Comparison of ENCODE assay signal across 8 mouse cellular contexts in the genomic region with DNA sequence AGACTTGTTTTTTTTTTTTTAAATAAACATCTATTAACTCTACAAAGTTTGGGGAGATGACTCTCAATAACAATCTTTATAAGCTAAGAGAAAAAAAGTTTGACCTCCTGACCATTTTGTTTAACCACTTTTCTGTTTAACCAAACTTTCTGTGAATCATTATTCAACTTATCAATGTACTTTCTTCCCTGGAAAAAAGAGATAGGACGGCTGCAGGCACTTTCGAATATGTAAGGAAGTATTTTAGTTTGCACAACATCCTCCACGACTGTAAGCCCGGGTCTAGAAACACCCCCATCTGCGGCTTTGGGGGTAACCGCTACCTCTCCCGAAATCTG. TPM values are rescaled to one million over a fixed set of nuclear protein-coding genes. Genes with fewer than 3 reads are reported as not detected.
A peak's percentile ranks its signal among the peaks of the same experiment; 100 is the strongest.
DNase-seq lines count a peak whose midpoint lies in the region; ATAC-seq and TF ChIP-seq lines count a peak whose summit lies in the region.

No protein-coding gene starts in this region.

- no peak for TF ChIP-seq CTCF in spleen, adult 2 months (IDR thresholded peaks at IDR 0.05; ENCODE audit: extremely low read depth, insufficient read depth, insufficient read length, insufficient replicate concordance)

- no peak overlapping the region for H3K27ac ChIP-seq in spleen, adult 2 months (ENCODE audit: insufficient read depth, low read length)
- peak overlapping the region; percentile 76; the same call in 1 of the 2 replicates for H3K27ac ChIP-seq in limb, embryonic 13.5 days
- peak overlapping the region; percentile 82; the same call in 1 of the 2 replicates for H3K27ac ChIP-seq in stomach, embryonic 15.5 days

- no peak for TF ChIP-seq POLR2A in spleen, adult 2 months (IDR thresholded peaks at IDR 0.05; ENCODE audit: low read depth, low read length)

- DNase-seq in spleen, adult 2 months (ENCODE audit: low read depth in 1 of 2, low spot score in 2 of 2), result no peak
- DNase-seq in spleen, adult 18-20 months, result no peak
- DNase-seq in embryo, embryonic 10.5 days (ENCODE audit: low spot score), result no peak
- no peak for DNase-seq in urinary bladder, adult 18-20 months (ENCODE audit: low spot score in 2 of 2)

- peaks cover 4% of the 10 kb centered on the region; the same call in 1 of the 2 replicates for H3K9me3 ChIP-seq in erythroblast, embryonic 14.5 days (ENCODE audit: control insufficient read depth, low read length)
- no peaks in the 10 kb centered on the region for H3K9me3 ChIP-seq in limb, embryonic 13.5 days
- H3K9me3 ChIP-seq in stomach, embryonic 15.5 days, result no peaks in the 10 kb centered on the region

- H3K4me1 ChIP-seq in erythroblast, embryonic 14.5 days (ENCODE audit: control insufficient read depth), result peaks cover 11% of the 10 kb centered on the region
- no peaks in the 10 kb centered on the region for H3K4me1 ChIP-seq in spleen, adult 2 months (ENCODE audit: control insufficient read depth, insufficient read depth, insufficient read length)
- H3K4me1 ChIP-seq in limb, embryonic 13.5 days, result no peaks in the 10 kb centered on the region
- H3K4me1 ChIP-seq in stomach, embryonic 15.5 days, result no peaks in the 10 kb centered on the region

- H3K36me3 ChIP-seq in erythroblast, embryonic 14.5 days (ENCODE audit: control insufficient read depth), result peaks cover 12% of the 10 kb centered on the region
- no peaks in the 10 kb centered on the region for H3K36me3 ChIP-seq in spleen, adult 2 months (ENCODE audit: control insufficient read depth, insufficient read depth, low read length)
- peaks cover 5% of the 10 kb centered on the region; the same call in 1 of the 2 replicates for H3K36me3 ChIP-seq in limb, embryonic 13.5 days
- H3K36me3 ChIP-seq in stomach, embryonic 15.5 days, result no peaks in the 10 kb centered on the region

- H3K9ac ChIP-seq in limb, embryonic 13.5 days, result peak overlapping the region; percentile 71
- H3K9ac ChIP-seq in stomach, embryonic 15.5 days, result 0 out of 2 replicates have a peak overlapping the region, but pooled peaks have one; percentile 16

- H3K4me2 ChIP-seq in limb, embryonic 13.5 days (replicated peaks), result peak overlapping the region; percentile 55
- peak overlapping the region; percentile 42 for H3K4me2 ChIP-seq in stomach, embryonic 15.5 days

- ATAC-seq in erythroblast, adult 5-6 weeks (replicated peaks; ENCODE audit: low FRiP score, poor library complexity, severe bottlenecking), result no peak
- ATAC-seq in limb, embryonic 13.5 days (ENCODE audit: low FRiP score, low read depth), result no peak
- no peak for ATAC-seq in stomach, embryonic 15.5 days (ENCODE audit: insufficient read depth, low FRiP score, low read depth)

- no peaks in the 10 kb centered on the region for H3K27me3 ChIP-seq in erythroblast, embryonic 14.5 days (ENCODE audit: control insufficient read depth)
- no peaks in the 10 kb centered on the region for H3K27me3 ChIP-seq in spleen, adult 2 months (ENCODE audit: control insufficient read depth, insufficient read depth, low read length)
- no peaks in the 10 kb centered on the region for H3K27me3 ChIP-seq in limb, embryonic 13.5 days
- no peaks in the 10 kb centered on the region for H3K27me3 ChIP-seq in stomach, embryonic 15.5 days (replicated peaks)

- peak overlapping the region; percentile 80 for H3K4me3 ChIP-seq in erythroblast, embryonic 14.5 days (replicated peaks)
- H3K4me3 ChIP-seq in spleen, adult 2 months (ENCODE audit: extremely low read depth, insufficient read depth, insufficient read length), result peak overlapping the region; percentile 64
- peak overlapping the region; percentile 59 for H3K4me3 ChIP-seq in limb, embryonic 13.5 days
- H3K4me3 ChIP-seq in stomach, embryonic 15.5 days (replicated peaks), result peak overlapping the region; percentile 55

- WGBS in spleen, adult 2 months, result 21% methylated on average over 7 of the region's 7 CpGs
- WGBS in limb, embryonic 13.5 days, result 33% methylated on average over 7 of the region's 7 CpGs
- WGBS in stomach, embryonic 15.5 days, result 30% methylated on average over 7 of the region's 7 CpGs

RNA-seq across cellular contexts. Expression of a gene that starts 3.0 kb away (rescaled TPM):
- 1.8 and 2.3 TPM in 2 replicates for polyA plus RNA-seq in erythroblast, embryonic 14.5 days (2012)
- 13.0 and 15.0 TPM in 2 replicates for total RNA-seq in erythroblast, adult 5-6 weeks (2015; ENCODE audit: low replicate concordance)
- 9.1 and 10.6 TPM in 2 replicates for total RNA-seq in erythroblast, adult 5-6 weeks (2017; ENCODE audit: low replicate concordance)
- polyA plus RNA-seq in spleen, adult 2 months (2012; rRNA removed), result 32.3 and 43.7 TPM in 2 replicates
- polyA plus RNA-seq in limb, embryonic 13.5 days (2015; fragmentation: Nextera tagmentation; extraction: Ambion mirVana), result 304 and 306 TPM in 2 replicates
- polyA plus RNA-seq in stomach, embryonic 15.5 days (2015; fragmentation: Nextera tagmentation; extraction: Ambion mirVana), result 288 and 317 TPM in 2 replicates

Comparison
In these comparisons a context has a peak if more than half of its experiments do, and no peak if none do; other contexts are left out.
1. RNA of a gene that starts 3.0 kb away (polyA plus RNA-seq): 304 to 306 TPM in limb, embryonic 13.5 days, 288 to 317 TPM in stomach, embryonic 15.5 days and 32.3 to 43.7 TPM in spleen, adult 2 months; 1.8 to 2.3 TPM in erythroblast, embryonic 14.5 days; every median in the first group is over 10 times any median in the second.
2. Peak in every context shown above with its lines, with median percentiles within 50 percentile points of each other: H3K4me3 ChIP-seq.